Mouse (Mus musculus) embryonic facial prominence, embryonic 14.5 days (tissue): ENCODE data around the gene Ten1. TPM values are rescaled to one million over a fixed set of nuclear protein-coding genes. Genes with fewer than 3 reads are reported as not detected.

Experiments
- ATAC-seq: fragments of 200-750 bp; cut with Nextera tagmentation; 2 replicates; pipeline ENCODE4 v1.8.0; 2017; ENCODE audit warnings: low read depth, moderate number of reproducible peaks, moderate TSS enrichment
- DNase-seq: peaks from one replicate; pipeline ENCODE4 v3.0.0-alpha.2; 2015; ENCODE audit warnings: low spot score
- H3K27ac ChIP-seq: fragments of 300-500 bp; sonication (generic); replicated peaks from 2 replicates; pipeline ENCODE4 v1.5.1; 2014; ENCODE audit warnings: low read depth, mild to moderate bottlenecking, low read length, moderate library complexity
- H3K27me3 ChIP-seq: fragments of 300-500 bp; sonication (generic); replicated peaks from 2 replicates; pipeline ENCODE4 v1.6.1; 2014; ENCODE audit warnings: low read length; ENCODE audit not compliant: control insufficient read depth, insufficient read depth
- H3K36me3 ChIP-seq: fragments of 300-500 bp; sonication (generic); 2 replicates; pipeline ENCODE4 v1.6.1; 2014; ENCODE audit warnings: low read length, mixed read lengths; ENCODE audit not compliant: control insufficient read depth, insufficient read depth
- H3K4me1 ChIP-seq: fragments of 300-500 bp; sonication (generic); 2 replicates; pipeline ENCODE4 v1.6.1; 2014; ENCODE audit warnings: antibody characterized with exemption, low read length; ENCODE audit not compliant: control insufficient read depth, insufficient read depth
- H3K4me2 ChIP-seq: fragments of 300-500 bp; sonication (generic); 2 replicates; pipeline ENCODE4 v1.6.1; 2014; ENCODE audit warnings: low read depth, mild to moderate bottlenecking, low read length, moderate library complexity, mixed read lengths
- H3K4me3 ChIP-seq: fragments of 300-500 bp; sonication (generic); 2 replicates; pipeline ENCODE4 v1.5.1; 2014; ENCODE audit warnings: low read depth, mild to moderate bottlenecking, low read length
- H3K9ac ChIP-seq: fragments of 300-500 bp; sonication (generic); 2 replicates; pipeline ENCODE4 v1.6.1; 2014; ENCODE audit warnings: low read depth, mild to moderate bottlenecking, low read length, moderate library complexity, mixed read lengths
- H3K9me3 ChIP-seq: fragments of 300-500 bp; sonication (generic); 2 replicates; pipeline ENCODE4 v1.6.1; 2016; ENCODE audit warnings: low read length; ENCODE audit not compliant: control insufficient read depth
- WGBS: fragments of 180-500 bp; shearing (Covaris S2); extraction: QIAGEN DNeasy Blood & Tissue Kit; methylation state at CpG from one replicate; pipeline ENCODE4 v1.1.7; 2014; 5-methylcytosine and 5-hydroxymethylcytosine counted together
- polyA plus RNA-seq: library from polyadenylated mRNA; unstranded; fragments of >200 nt; fragmentation: Nextera tagmentation; extraction: Ambion mirVana; gene quantifications from 2 replicates; pipeline ENCODE4 v1.2.1, GENCODE M21; 2014

Gene Ten1
- polyA plus RNA-seq, 1 experiment from 2014 or later = 59.8 TPM

DNA sequence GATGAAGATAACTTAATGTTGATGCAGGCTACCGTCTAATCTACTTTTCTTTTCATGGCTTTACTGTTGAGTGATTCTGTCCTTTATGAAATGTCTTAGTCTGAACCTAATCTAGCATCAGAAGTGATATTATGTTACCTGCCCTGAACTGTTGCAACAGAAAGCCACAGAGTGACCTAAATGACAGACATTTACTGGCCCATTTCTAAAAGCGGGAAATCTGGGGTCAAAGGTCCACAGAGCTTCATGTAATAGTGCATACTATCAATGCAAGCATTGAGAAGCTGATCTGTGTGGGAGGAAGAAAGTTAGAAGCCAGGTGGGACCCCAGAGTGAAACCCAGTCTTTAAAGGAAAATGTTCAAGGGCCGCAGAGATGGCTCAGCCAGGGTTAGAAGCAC lies 4.5 kb downstream of the Ten1 start:
- Histone ChIP-seq H3K36me3 (peaks cover 32% of the 10 kb centered on the region), H3K9ac (no peak overlapping the region), H3K4me1 (0 out of 2 replicates have a peak, but pooled peaks cover under 1% of the 10 kb centered on the region), H3K4me3 (no peak overlapping the region), H3K27ac (no peak overlapping the region), H3K4me2 (no peak overlapping the region), H3K27me3 (no peaks in the 10 kb centered on the region), H3K9me3 (no peaks in the 10 kb centered on the region)
- WGBS = 96% methylated on average over 3 of the region's 3 CpGs
- ATAC-seq = no peak
- no peak for DNase-seq

DNA sequence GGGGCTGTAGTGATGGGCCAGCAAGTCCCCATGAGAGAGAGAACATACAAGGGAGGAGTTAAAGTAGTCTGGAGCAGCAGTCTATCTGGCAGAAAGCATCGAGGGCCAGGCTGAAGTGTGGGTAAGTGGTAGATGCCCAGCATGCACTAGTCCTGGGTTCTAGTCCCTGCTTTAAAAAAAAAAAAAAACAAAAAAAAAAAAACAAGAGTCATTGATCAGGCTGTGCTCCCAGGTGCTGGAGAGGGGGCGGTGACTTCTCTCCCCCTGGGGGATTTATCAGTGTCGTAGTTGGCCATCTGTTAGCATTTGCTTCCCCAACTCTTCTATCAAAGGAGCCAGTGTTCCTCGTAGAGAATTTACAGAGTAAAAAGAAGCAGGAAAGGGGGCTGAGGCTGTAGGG lies 8.0 kb downstream of the Ten1 start:
- no peak overlapping the region for H3K4me2 ChIP-seq
- no peaks in the 10 kb centered on the region for H3K27me3 ChIP-seq
- DNase-seq = no peak
- no peak overlapping the region for H3K9ac ChIP-seq
- H3K27ac ChIP-seq = no peak overlapping the region
- WGBS = 49% methylated on average over 4 of the region's 4 CpGs
- H3K9me3 ChIP-seq = no peaks in the 10 kb centered on the region
- H3K36me3 ChIP-seq = peaks cover 32% of the 10 kb centered on the region
- no peaks in the 10 kb centered on the region for H3K4me1 ChIP-seq
- no peak overlapping the region for H3K4me3 ChIP-seq
- no peak for ATAC-seq

DNA sequence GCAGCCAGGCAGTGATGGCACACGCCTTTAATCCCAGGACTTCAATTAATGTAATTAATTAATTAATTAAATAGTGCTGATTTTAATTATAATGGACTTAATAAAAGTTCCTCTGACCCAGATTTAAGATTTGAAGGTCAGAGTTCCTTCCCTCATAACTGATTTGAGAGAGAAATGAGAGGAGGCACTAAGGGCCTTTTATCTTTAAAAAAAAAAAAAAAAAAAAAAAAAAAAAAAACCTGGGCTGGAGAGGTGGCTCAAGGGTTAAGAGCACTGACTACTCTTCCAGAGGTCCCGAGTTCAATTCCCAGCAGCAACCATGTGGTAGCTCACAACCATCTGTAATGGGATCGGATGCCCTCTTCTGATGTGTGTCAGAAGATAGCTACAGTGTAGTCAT lies 10.0 kb downstream of the Ten1 start:
- peaks cover 32% of the 10 kb centered on the region for H3K36me3 ChIP-seq
- H3K4me1 ChIP-seq = no peaks in the 10 kb centered on the region
- no peak for ATAC-seq
- no peaks in the 10 kb centered on the region for H3K27me3 ChIP-seq
- H3K4me3 ChIP-seq = no peak overlapping the region
- no peaks in the 10 kb centered on the region for H3K9me3 ChIP-seq
- no peak overlapping the region for H3K9ac ChIP-seq
- H3K27ac ChIP-seq = no peak overlapping the region
- H3K4me2 ChIP-seq = no peak overlapping the region
- DNase-seq = no peak
- WGBS = 82% methylated on average over 3 of the region's 3 CpGs

DNA sequence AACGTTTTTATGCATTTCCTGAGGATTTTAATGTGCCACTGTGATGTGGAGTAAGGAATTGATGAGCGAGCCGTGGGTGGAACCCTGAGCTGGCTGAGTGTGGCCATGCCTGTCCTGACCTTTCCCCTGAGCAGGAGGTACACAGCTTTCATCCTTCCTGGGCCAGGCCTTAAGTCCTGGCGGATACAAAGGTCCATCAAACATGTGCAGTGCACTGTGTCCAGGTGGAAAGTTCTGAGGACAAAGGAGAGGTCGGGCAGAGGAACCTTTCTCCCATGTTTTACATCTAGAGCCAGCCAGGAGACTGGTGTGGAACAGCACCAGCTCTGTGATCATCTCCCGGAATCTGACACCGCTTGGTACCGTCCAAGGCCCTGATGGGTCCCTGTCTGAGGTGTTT lies 10.6 kb downstream of the Ten1 start:
- 79% methylated on average over 8 of the region's 8 CpGs for WGBS
- Histone ChIP-seq H3K4me1 (no peaks in the 10 kb centered on the region), H3K9ac (no peak overlapping the region), H3K4me3 (no peak overlapping the region), H3K27ac (no peak overlapping the region), H3K27me3 (no peaks in the 10 kb centered on the region), H3K9me3 (no peaks in the 10 kb centered on the region), H3K36me3 (peaks cover 32% of the 10 kb centered on the region), H3K4me2 (no peak overlapping the region)
- ATAC-seq = no peak
- no peak for DNase-seq

DNA sequence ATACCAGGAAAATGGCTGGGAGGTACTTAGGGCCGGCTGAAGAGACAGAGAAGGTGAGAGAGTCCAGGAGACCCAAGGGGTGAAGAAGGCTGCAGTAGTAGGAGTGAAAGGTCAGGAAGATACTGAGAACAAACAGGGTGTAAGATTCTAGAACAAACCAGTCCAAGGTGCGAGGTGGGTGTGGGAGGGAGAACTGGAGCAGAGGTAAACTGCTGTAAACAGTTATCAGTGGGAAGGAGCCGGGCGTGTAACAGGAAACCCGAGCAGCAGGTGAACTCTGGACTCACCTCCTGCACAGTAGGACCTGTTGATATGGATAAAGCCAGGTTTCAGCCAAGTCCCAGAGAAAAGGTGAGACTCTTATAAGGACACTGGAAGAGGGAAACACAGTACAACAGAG lies 12.0 kb downstream of the Ten1 start:
- 67% methylated on average over 5 of the region's 5 CpGs for WGBS
- no peaks in the 10 kb centered on the region for H3K27me3 ChIP-seq
- no peak for ATAC-seq

DNA sequence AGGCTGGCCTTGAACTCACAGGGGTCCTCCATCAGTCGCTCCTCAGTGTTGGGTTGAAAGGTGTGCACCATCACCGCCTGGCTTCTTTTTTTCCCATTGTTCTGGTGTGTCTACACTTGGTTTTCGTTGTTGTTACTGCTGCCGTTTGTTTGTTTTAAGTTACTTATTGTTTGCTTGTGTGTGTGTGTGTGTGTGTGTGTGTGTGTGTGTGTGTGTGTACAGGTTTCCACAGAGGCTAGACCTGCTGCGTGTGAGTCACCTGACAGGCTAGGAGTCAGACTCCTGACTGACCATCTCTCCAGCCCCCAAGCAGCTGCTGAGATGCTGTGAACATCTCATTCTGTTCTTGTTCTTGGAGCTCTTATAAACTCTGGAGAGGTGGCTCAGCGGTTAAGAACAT lies 14.2 kb downstream of the Ten1 start:
- DNase-seq = no peak
- Histone ChIP-seq H3K36me3 (0 out of 2 replicates have a peak, but pooled peaks cover 2% of the 10 kb centered on the region), H3K4me3 (no peak overlapping the region), H3K4me1 (no peaks in the 10 kb centered on the region), H3K4me2 (no peak overlapping the region), H3K27ac (no peak overlapping the region), H3K9ac (no peak overlapping the region), H3K9me3 (no peaks in the 10 kb centered on the region), H3K27me3 (no peaks in the 10 kb centered on the region)
- ATAC-seq = no peak
- 92% methylated on average over 6 of the region's 6 CpGs for WGBS

More for the DNA sequence above, 12.0 kb downstream of the Ten1 start:
- no peak overlapping the region for H3K4me2 ChIP-seq
- no peak for DNase-seq
- no peak overlapping the region for H3K4me3 ChIP-seq
- peaks cover 24% of the 10 kb centered on the region for H3K36me3 ChIP-seq
- H3K4me1 ChIP-seq = no peaks in the 10 kb centered on the region
- no peak overlapping the region for H3K27ac ChIP-seq
- no peaks in the 10 kb centered on the region for H3K9me3 ChIP-seq
- no peak overlapping the region for H3K9ac ChIP-seq

DNA sequence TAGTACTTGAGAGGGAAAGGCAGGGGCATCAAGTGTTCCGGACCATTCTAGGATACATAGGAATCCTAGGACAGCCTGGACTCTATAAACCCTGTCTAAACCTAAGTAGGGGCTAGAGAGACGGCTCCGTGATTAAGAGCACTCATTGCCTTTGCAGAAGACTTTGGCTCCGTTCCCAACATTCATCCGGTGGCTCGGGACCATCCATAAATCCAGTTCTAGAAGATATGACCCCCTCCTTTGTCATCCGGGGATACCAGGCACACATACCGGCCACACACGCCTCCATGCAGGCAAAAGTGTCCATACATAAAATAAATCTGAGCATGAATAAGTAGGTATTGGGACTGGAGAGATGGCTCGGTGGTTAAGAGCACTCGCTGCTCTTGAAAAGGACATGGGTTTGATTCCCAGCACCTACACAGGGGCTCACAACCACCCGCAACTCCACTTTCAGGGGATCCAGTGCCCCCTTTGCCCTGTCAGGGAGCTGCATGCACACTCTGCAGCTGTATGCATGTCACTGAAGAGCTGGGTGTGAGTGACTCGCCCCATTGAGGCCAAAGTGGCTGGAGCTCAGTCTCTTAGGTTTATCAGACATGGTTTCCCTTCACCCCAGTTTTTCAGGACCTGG lies 15.3 kb downstream of the Ten1 start:
- H3K9ac ChIP-seq = no peak overlapping the region
- DNase-seq = no peak
- no peak overlapping the region for H3K27ac ChIP-seq
- 90% methylated on average over 13 of the region's 13 CpGs for WGBS
- no peak overlapping the region for H3K4me2 ChIP-seq
- H3K4me1 ChIP-seq = 0 out of 2 replicates have a peak, but pooled peaks cover under 1% of the 10 kb centered on the region
- H3K9me3 ChIP-seq = no peaks in the 10 kb centered on the region
- no peak for ATAC-seq
- H3K36me3 ChIP-seq = no peaks in the 10 kb centered on the region
- H3K4me3 ChIP-seq = no peak overlapping the region
- H3K27me3 ChIP-seq = no peaks in the 10 kb centered on the region

DNA sequence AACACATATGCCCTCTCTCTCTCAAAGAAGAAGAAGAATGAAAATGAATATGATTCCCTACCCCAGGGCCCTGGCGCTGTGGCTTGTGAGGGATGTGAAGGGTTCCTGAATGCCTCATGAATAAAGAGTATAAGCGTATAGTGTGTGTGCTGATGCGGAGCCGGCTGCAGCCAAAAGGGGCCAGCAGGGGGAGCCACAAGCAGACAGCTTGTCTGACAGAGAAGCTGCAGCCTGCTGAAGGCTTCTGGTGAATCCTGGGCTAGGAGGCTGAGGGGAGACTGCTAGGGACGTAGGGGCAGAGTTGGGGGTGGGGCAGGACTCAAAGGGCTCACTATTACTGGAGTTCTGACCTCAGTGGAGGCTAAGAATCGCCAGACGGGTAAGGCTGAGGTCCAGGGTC lies 16.5 kb downstream of the Ten1 start:
- Histone ChIP-seq H3K27ac (no peak overlapping the region), H3K9me3 (no peaks in the 10 kb centered on the region), H3K4me3 (no peak overlapping the region), H3K27me3 (no peaks in the 10 kb centered on the region), H3K36me3 (no peaks in the 10 kb centered on the region), H3K9ac (no peak overlapping the region), H3K4me1 (peaks cover 8% of the 10 kb centered on the region), H3K4me2 (no peak overlapping the region)
- no peak for ATAC-seq
- WGBS = 70% methylated on average over 7 of the region's 7 CpGs
- DNase-seq = no peak

DNA sequence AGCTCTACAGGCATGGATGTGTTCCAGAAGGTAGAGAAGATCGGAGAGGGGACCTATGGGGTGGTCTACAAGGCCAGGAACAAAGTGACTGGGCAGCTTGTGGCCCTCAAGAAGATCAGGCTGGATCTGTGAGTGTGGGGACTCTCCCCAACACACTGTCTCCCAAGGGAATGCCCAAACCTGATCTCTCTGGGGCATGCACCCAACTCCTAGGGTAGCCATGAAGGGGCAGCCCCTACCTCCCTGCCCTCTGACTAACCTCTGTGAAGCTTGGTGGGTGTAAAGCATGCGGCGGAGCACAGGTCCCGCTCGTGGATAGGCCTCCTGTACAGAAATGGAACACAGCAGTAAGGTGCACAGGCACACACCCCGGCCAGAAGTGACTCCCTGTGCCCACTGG lies 17.3 kb downstream of the Ten1 start:
- Histone ChIP-seq H3K9ac (no peak overlapping the region), H3K4me3 (no peak overlapping the region), H3K27me3 (0 out of 2 replicates have a peak, but pooled peaks cover under 1% of the 10 kb centered on the region), H3K27ac (no peak overlapping the region), H3K4me1 (peaks cover 8% of the 10 kb centered on the region), H3K36me3 (no peaks in the 10 kb centered on the region), H3K4me2 (no peak overlapping the region), H3K9me3 (no peaks in the 10 kb centered on the region)
- WGBS = 83% methylated on average over 6 of the region's 6 CpGs
- DNase-seq = no peak
- ATAC-seq = no peak
